Mouse (Mus musculus) embryonic facial prominence, embryonic 15.5 days (tissue): ENCODE results near the gene Vmn2r9. TPM values are rescaled to one million over a fixed set of nuclear protein-coding genes. Genes with fewer than 3 reads are reported as not detected.
"Not testable (repeated sequence)": the region's sequence is repeated elsewhere in the genome, so short reads cannot be mapped to it uniquely, and the experiment has no call there.

Experiments used
- ATAC-seq: fragments of 200-750 bp; cut with Nextera tagmentation; 2 replicates; pipeline ENCODE4 v1.8.0; 2017; ENCODE audit warnings: low read depth, moderate TSS enrichment; ENCODE audit not compliant: insufficient number of reproducible peaks, low FRiP score, low TSS enrichment
- H3K27ac ChIP-seq: fragments of 300-500 bp; sonication (generic); replicated peaks from 2 replicates; pipeline ENCODE4 v1.5.1; 2015; ENCODE audit warnings: mild to moderate bottlenecking, inconsistent platforms
- H3K27me3 ChIP-seq: fragments of 300-500 bp; sonication (generic); 2 replicates; pipeline ENCODE4 v1.6.1; 2015; ENCODE audit warnings: inconsistent platforms
- H3K36me3 ChIP-seq: fragments of 300-500 bp; sonication (generic); 2 replicates; pipeline ENCODE4 v1.6.1; 2015; ENCODE audit warnings: mild to moderate bottlenecking, inconsistent platforms
- H3K4me1 ChIP-seq: fragments of 300-500 bp; sonication (generic); 2 replicates; pipeline ENCODE4 v1.6.1; 2015; ENCODE audit warnings: inconsistent platforms
- H3K4me2 ChIP-seq: fragments of 300-500 bp; sonication (generic); replicated peaks from 2 replicates; pipeline ENCODE4 v1.6.1; 2015; ENCODE audit warnings: mild to moderate bottlenecking, inconsistent platforms
- H3K4me3 ChIP-seq: fragments of 300-500 bp; sonication (generic); replicated peaks from 2 replicates; pipeline ENCODE4 v1.5.1; 2015; ENCODE audit warnings: mild to moderate bottlenecking, inconsistent platforms
- H3K9ac ChIP-seq: fragments of 300-500 bp; sonication (generic); 2 replicates; pipeline ENCODE4 v1.6.1; 2015; ENCODE audit warnings: inconsistent platforms
- H3K9me3 ChIP-seq: fragments of 300-500 bp; sonication (generic); replicated peaks from 2 replicates; pipeline ENCODE4 v1.6.1; 2016; ENCODE audit warnings: inconsistent platforms
- WGBS: fragments of 180-500 bp; shearing (Covaris S2); methylation state at CpG from one replicate; pipeline ENCODE4 v1.1.7; 2015; 5-methylcytosine and 5-hydroxymethylcytosine counted together
- polyA plus RNA-seq: library from polyadenylated mRNA; unstranded; fragments of >200 nt; fragmentation: Nextera tagmentation; extraction: Ambion mirVana; gene quantifications from 2 replicates; pipeline ENCODE4 v1.2.1, GENCODE M21; 2015

Gene Vmn2r9
- 0.01 TPM in 1 of 2 replicates, not detected in the other for polyA plus RNA-seq

DNA sequence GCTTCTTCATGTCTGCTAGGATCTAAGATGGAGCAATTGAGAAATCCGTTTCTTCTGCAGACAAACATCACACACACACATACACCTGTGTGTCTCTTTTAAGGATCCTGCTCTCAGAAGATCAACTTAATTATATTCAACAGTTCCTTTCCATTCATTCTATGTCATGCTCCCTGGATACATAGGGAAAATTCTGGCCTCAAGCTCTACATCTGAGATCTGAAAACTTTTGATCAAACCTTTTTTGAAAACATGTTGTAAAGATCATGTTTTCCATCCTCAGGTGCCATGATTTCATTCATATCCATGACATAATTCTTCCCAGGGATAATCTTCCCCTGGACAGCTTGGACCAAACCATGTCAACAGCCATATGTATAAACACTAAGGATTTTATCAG lies at the start of gene Vmn2r9:
Gene Vmn2r9, minus strand, starts transcription at position 101 of the 400 bp plus-strand sequence.
- H3K9me3 ChIP-seq, H3K27me3 ChIP-seq, H3K4me1 ChIP-seq, H3K36me3 ChIP-seq, H3K4me2 ChIP-seq, H3K4me3 ChIP-seq, H3K27ac ChIP-seq, H3K9ac ChIP-seq, ATAC-seq: not testable (repeated sequence)
- WGBS: 58% methylated on average over 1 of the region's 1 CpGs

DNA sequence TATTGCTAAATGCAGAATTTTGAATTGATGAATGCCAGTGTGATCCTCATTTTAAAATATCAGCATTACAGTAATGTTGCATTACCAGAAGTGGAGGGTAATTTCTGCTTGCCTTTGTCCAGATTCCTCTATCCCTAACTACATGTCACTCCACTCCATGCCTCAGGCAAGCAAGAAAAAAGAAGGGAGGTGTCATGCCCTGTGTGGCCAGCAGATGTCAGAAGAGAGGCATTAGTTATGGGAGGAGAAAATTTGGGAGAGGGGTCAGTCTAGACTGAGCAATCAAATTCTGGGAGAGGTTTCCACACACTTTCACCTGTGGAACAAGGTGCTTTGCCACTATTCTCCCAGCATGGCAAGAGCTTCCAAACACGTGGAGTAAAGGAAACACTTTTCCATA lies 14.3 kb upstream of the Vmn2r9 start:
- ATAC-seq, H3K27ac ChIP-seq, H3K4me1 ChIP-seq, H3K9ac ChIP-seq, H3K4me2 ChIP-seq, H3K9me3 ChIP-seq, H3K27me3 ChIP-seq, H3K4me3 ChIP-seq, H3K36me3 ChIP-seq: not testable (repeated sequence)
- WGBS: 7% methylated on average over 1 of the region's 1 CpGs

DNA sequence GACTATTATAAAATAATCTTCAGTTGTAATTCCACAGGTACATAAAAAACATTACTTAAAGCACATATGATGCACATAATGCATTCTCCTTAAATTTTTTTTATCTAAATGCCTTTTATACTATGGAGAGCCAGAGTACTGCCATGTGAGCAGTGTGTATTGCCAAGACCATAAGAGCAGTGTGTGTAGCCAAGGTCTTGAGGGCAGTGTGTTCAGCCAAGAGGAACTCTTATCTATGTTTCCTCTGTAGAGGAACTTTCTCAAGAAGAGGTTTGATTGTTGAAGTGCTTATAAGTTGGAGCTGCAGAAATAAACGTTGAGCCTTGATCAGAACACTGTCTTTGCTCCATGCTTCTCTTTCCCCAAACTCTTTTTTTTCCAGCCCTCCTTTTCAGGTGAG lies 2.9 kb downstream of the Vmn2r9 start:
- ATAC-seq: no peak

DNA sequence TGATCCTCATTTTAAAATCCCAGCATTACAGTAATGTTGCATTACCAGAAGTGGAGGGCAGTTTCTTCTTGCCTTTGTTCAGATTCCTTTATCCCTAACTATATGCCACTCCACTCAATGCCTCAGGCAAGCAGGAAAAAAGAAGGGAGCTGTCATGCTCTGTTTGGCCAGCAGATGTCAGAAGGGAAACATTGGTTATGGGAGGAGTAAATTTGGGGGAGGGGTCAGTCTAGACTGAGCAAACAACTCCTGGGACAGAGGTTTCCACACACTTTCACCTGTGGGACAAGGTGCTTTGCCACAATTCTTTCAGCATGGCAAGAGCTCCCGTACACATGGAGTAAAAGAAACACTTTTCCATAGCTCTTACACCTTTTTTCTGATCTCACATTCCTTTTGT lies 16.2 kb downstream of the Vmn2r9 start:
- no peak overlapping the region for H3K27ac ChIP-seq
- H3K4me2 ChIP-seq: no peak overlapping the region
- no peak for ATAC-seq
- WGBS: 76% methylated on average over 1 of the region's 1 CpGs
- no peak overlapping the region for H3K9ac ChIP-seq
- no peak overlapping the region for H3K4me3 ChIP-seq
- H3K4me1 ChIP-seq: no peaks in the 10 kb centered on the region
- H3K36me3 ChIP-seq: no peaks in the 10 kb centered on the region
- H3K9me3 ChIP-seq: no peaks in the 10 kb centered on the region
- no peaks in the 10 kb centered on the region for H3K27me3 ChIP-seq

More for the DNA sequence above, 2.9 kb downstream of the Vmn2r9 start:
- no peaks in the 10 kb centered on the region for H3K9me3 ChIP-seq
- no peak overlapping the region for H3K4me2 ChIP-seq
- no peak overlapping the region for H3K27ac ChIP-seq
- no peaks in the 10 kb centered on the region for H3K27me3 ChIP-seq
- WGBS: 32% methylated on average over 1 of the region's 1 CpGs
- no peaks in the 10 kb centered on the region for H3K36me3 ChIP-seq
- H3K4me1 ChIP-seq: no peaks in the 10 kb centered on the region
- no peak overlapping the region for H3K4me3 ChIP-seq
- H3K9ac ChIP-seq: no peak overlapping the region

DNA sequence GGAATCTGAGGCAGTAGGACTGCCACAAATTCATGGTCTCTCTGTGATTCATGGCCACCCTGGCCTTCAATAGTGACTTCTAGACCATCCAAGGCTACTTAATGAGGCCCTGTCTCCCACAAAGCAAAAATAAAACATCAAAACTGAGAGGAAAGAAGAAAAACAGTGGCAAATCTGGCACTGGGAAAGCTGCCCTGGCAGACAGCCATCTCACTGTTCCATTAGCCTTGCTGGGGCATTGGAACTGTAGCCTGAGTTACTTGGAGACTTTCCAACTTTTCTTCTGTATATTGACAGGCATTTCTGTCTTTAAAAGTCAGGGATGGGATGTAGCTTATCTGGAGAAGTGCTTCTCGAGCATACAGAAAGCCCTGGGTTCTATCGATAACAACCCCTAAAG lies 29.1 kb downstream of the Vmn2r9 start:
- 82% methylated on average over 2 of the region's 2 CpGs for WGBS
- Histone ChIP-seq H3K9me3 (no peaks in the 10 kb centered on the region), H3K4me3 (no peak overlapping the region), H3K27me3 (no peaks in the 10 kb centered on the region), H3K36me3 (no peaks in the 10 kb centered on the region), H3K4me2 (no peak overlapping the region), H3K4me1 (no peaks in the 10 kb centered on the region), H3K9ac (no peak overlapping the region), H3K27ac (no peak overlapping the region)
- no peak for ATAC-seq

DNA sequence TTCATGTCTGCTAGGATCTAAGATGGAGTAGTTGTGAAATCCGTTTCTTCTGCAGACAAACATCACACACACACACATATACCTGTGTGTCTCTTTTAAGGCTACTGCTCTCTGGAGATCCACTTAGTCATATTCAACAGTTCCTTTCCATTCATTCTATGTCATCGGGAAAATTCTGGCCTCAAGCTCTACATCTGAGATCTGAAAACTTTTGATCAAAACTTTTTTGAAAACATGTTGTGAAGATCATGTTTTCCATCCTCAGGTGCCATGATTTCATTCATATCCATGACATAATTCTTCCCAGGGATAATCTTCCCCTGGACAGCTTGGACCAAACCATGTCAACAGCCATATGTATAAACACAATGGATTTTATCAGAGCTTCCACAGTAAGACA lies 43.7 kb downstream of the Vmn2r9 start, which contains the start of gene Vmn2r8:
Gene Vmn2r8, minus strand, starts transcription at position 101 of the 400 bp plus-strand sequence.
- not testable (repeated sequence) for H3K36me3 ChIP-seq, H3K9ac ChIP-seq, H3K27ac ChIP-seq, H3K9me3 ChIP-seq, H3K4me2 ChIP-seq, ATAC-seq, H3K27me3 ChIP-seq, H3K4me3 ChIP-seq, H3K4me1 ChIP-seq
- WGBS: 72% methylated on average over 2 of the region's 2 CpGs

DNA sequence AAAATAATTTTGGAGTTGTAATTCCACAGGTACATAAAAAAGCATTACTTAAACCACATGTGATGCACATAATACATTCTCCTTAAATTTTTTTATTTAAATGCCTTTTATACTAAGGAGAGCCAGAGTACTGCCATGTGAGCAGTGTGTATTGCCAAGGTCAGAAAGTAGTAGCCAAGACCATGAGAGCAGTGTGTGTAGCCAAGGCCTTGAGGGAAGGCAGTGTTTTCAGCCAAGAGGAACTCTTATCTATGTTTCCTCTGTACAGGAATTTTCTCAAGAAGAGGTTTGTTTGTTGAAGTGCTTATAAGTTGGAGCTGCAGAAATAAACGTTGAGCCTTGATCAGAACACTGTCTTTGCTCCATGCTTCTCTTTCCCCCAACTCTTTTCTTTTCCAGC lies 48.8 kb downstream of the Vmn2r9 start:
- ATAC-seq: no peak
- Histone ChIP-seq H3K4me3 (no peak overlapping the region), H3K9ac (no peak overlapping the region), H3K4me2 (no peak overlapping the region), H3K9me3 (no peaks in the 10 kb centered on the region), H3K4me1 (no peaks in the 10 kb centered on the region), H3K27me3 (no peaks in the 10 kb centered on the region), H3K27ac (no peak overlapping the region), H3K36me3 (no peaks in the 10 kb centered on the region)
- 43% methylated on average over 1 of the region's 1 CpGs for WGBS

DNA sequence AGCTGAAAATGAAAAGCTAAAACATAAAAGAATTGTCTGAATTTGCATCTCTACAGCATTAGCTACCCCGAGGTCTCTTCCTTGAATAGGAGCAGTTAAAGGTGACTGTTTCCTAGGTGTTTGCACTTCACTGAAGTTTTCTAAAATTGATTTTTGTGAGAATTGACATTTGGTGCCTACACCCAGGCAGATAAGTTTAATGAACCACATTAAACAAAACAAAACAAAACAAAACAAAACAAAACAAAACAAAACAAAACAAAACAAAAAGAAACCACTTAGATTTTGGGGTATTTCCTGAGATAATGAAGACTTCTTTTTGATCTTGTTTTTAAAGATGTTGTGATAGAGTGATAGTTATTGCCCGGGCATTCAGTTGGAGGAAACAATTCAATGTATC lies 57.1 kb downstream of the Vmn2r9 start, which contains the start of gene Tmed11:
Gene Tmed11, minus strand, starts transcription at position 101 of the 400 bp plus-strand sequence.
- H3K9me3 ChIP-seq, ATAC-seq, H3K4me1 ChIP-seq, H3K9ac ChIP-seq, H3K4me2 ChIP-seq, H3K36me3 ChIP-seq, H3K27me3 ChIP-seq, H3K4me3 ChIP-seq, H3K27ac ChIP-seq: not testable (repeated sequence)
- WGBS: 58% methylated on average over 2 of the region's 2 CpGs

DNA sequence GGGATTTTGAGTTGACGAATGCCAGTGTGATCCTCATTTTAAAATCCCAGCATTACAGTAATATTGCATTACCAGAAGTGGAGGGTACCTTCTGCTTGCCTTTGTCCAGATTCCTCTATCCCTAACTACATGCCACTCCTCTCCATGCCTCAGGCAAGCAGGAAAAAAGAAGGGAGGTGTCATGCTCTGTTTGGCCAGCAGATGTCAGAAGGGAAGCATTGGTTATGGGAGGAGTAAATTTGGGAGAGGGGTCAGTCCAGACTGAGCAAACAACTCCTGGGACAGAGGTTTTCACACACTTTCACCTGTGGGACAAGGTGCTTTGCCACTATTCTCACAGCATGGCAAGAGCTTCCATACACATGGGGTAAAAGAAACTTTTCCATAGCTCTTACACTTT lies 62.0 kb downstream of the Vmn2r9 start:
- WGBS: 41% methylated on average over 1 of the region's 1 CpGs

More for the DNA sequence above, 62.0 kb downstream of the Vmn2r9 start:
- not testable (repeated sequence) for H3K36me3 ChIP-seq, H3K4me1 ChIP-seq, H3K27ac ChIP-seq, ATAC-seq, H3K9ac ChIP-seq, H3K4me2 ChIP-seq, H3K9me3 ChIP-seq, H3K4me3 ChIP-seq, H3K27me3 ChIP-seq

Other genes starting within 250 kb of the Vmn2r9 start
- 47.9 and 56.4 TPM in 2 replicates for gene Gak, start 222.8 kb downstream of the Vmn2r9 start, polyA plus RNA-seq
- 27.4 and 29.4 TPM in 2 replicates for gene Tmem175, start 222.8 kb downstream of the Vmn2r9 start, polyA plus RNA-seq
- 17.3 and 18.1 TPM in 2 replicates for gene Idua, start 192.3 kb downstream of the Vmn2r9 start, polyA plus RNA-seq
- 14.6 and 17.4 TPM in 2 replicates for gene Dgkq, start 182.9 kb downstream of the Vmn2r9 start, polyA plus RNA-seq
- 0.93 and 0.96 TPM in 2 replicates for gene Slc26a1, start 177.0 kb downstream of the Vmn2r9 start, polyA plus RNA-seq
- 29.0 and 29.4 TPM in 2 replicates for gene Fgfrl1, start 160.2 kb downstream of the Vmn2r9 start, polyA plus RNA-seq
- gene Rnf212, start 77.6 kb downstream of the Vmn2r9 start, polyA plus RNA-seq: not detected in 2 replicates
- not detected in 2 replicates for gene Tmed11, start 57.2 kb downstream of the Vmn2r9 start, polyA plus RNA-seq
- gene Vmn2r8, start 43.8 kb downstream of the Vmn2r9 start, polyA plus RNA-seq: not detected in 2 replicates
- gene Vmn2r10, start 153.9 kb upstream of the Vmn2r9 start, polyA plus RNA-seq: not detected in 2 replicates
- not detected in 2 replicates for gene Vmn2r11, start 207.0 kb upstream of the Vmn2r9 start, polyA plus RNA-seq
- not detected in 2 replicates for gene Vmn2r12, start 245.3 kb upstream of the Vmn2r9 start, polyA plus RNA-seq